Mouse (Mus musculus) layer of hippocampus, postnatal 10 days (tissue): ENCODE data around the gene Mrtfa. TPM values are rescaled to one million over a fixed set of nuclear protein-coding genes. Genes with fewer than 3 reads are reported as not detected.

Experiments used
- DNase-seq, 2 experiments: peaks; one replicate each; pipeline ENCODE4 v3.0.0; 2021; ENCODE audit warnings: low spot score in 2 of 2
- total RNA-seq, 2 experiments: library from RNA; stranded (reverse); gene quantifications; 2 replicates each; pipeline ENCODE4 v1.2.3; 2021

Mrtfa gene
- total RNA-seq, 2 experiments from 2014 or later, result 56.5 to 61.3 TPM

DNA sequence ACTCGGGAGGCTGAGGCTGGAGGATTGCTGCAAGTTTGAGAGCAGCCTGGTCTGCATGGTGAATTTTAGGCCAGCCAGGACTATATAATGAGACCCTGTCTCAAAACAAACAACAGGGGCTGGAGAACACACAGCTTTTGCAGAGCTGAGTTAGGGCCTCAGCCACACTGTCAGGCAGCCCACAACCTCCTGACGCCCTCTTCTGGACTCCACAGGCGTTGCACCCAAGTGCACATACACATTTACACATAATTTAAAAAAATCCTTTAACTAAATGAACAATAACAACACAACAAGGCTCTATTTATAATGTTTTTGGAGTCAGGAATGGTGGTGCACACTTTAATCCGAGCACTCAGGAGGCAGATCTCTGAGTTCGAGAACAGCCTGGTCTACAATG is 7.9 kb upstream of the Mrtfa start:
- no peak for DNase-seq

DNA sequence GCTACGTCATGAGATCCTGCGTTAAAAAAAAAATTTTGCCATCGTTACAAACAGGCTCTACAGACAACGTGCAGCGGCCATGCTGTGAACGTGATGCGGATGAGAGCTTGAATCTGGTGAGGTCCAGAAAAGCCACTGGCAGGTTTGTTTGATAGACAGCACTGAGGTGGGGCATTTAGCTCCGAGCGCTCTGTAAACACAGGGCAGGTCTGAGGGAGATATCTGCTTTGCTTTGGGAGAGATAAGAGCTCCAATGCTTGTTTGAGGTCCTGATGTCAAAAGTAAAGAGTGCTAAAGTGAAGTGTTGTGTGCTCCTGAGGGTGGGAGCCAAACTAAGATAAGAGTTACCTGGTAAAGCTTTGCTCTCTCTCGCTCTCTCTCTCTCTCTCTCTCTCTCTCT is 6.6 kb upstream of the Mrtfa start:
- DNase-seq, result no peak

DNA sequence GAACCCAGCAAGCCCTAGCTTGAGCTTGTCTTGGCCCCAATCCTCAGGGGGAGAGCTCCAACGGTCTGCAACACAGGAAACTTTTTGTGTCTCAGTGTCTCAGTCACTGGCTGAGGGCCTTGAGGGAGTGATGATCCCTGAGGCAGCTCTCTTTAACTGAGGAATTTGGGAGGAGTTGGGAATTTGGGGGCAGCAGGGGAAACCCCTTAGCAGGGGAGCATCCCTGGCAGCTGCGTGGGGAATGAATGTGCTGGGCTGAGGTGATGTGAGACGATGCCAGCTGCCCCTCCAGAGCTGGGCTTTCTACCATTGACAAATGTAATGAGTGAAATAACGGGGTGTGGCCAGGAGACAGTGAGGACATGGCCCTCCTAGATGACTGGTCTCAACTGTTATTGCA is 4.9 kb upstream of the Mrtfa start:
- no peak for DNase-seq

DNA sequence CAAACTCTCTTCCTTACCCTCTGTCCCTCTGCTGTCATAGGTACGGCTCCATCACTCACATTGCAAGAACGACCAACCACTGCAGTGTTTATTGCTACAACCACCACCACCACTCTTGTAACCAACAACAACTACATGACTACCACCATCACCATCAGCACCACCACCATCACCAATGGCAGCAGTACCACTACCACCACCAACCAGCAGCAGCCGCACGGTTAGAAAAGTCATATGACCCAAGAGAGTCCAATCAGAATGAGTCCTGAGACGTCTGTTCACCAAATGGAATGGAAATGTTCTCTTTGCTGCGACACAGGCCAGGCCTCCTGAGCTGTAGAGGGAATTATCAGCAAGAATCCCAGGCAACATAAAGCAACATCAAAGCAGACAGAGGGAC is 4.2 kb upstream of the Mrtfa start:
- DNase-seq, result no peak

DNA sequence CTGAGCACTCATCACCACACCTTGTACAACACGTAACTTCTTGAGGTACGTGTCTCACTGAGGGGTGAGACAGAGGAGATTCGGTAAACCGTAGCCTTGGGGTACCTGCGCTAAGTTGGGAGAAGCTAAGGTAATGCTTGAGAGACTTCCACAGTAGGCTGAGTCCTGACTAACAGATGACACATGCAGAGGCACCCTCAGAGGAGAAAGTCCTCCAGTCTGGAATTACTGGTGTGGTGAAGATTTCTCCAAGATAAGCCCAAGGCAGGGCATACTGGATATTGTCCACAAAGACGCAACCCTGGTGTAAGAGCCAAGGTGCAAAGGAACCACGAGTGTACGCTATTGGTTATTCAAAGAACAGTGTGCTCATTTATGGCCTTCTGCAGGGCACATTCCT is 2.3 kb upstream of the Mrtfa start:
- no peak for DNase-seq

DNA sequence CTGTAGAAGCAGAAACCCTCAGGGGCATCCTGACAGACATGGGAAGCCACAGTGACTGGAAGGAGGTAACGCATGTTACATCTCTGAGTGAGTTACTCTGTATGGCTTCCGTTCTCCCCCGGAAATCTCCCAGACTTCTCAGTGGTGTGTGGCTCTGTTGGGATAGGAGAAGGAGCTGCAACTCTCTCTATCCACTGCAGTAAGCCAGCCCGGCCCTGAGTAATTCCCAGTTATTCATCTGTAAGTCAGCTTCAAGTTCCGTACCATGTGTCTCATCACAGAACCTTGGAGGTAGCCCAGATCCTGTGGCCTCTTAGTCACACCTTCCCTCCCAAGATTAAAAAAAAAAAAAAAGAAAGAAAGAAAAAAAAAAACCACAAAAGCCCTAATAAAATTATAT is 1.8 kb upstream of the Mrtfa start:
- no peak for DNase-seq

DNA sequence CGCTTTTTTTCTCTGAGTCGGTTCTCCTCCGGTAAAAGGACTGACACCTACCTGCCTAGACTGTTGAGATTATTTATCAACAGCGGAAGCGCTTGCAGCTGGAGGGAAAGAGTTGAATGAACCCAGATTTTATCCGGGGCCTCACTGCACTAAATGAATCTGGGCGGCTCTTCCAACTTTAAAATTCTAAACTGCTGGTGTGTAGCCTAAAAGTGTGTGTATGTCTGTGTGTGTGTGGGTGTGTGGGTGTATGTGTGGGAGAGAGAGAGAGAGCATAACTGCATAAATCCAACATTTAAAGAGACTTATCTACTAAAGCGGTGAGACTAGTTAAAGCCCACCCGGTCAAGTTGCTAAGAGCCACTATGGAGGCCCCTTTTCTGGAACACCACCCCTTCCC is 746 bp upstream of the Mrtfa start:
- DNase-seq, result no peak

DNA sequence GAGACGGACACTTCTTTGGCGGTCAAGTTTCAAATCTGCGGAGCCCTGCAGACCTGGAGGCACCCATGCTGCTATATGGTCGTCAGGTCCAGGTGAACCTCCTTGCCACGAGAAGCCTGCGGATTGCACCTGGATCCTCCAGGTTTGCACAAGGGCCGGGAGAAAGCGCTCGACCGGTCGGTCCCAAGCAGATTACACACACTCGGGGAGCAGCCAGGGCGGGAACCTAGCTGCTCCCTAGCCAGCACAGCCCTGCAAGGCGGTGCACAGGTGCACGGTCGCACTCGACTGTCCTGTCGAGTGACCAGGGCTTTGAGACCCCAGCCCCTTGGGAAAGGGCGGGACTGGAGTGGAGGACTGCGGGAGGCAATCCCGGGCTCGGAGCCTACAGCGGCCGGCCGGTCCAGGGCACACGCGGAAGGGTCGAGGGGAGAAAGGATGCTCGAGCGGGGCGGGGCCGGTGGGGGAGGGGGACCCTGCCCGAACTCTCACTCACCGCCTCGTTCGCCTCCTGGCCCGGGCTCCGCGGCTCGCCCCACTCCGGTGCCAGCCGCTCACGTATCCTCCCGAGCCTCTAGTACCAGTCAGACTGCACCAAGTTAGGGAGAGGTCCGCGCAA is 437 bp downstream of the Mrtfa start:
- DNase-seq, result peak in 1 of 2 experiments; percentile 39

DNA sequence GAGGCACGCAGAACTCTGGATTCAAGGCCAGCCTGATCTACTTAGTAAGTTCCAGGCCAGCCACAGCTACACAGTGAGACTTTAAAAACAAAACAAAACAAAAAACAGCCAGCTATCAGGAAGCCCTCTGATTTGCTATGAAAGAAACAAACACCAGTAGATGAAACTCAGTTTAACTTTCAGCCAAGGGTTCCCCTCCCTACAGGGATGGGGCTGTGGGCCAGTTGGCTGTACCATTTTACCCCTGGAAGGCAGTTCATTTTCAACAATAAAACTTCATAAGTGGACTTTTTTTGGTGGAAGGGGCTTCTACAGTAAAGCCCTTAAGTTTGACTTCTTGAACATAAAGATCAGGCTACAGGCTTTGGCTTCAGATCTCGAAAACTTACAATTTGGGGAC is 1.5 kb downstream of the Mrtfa start:
- DNase-seq, result no peak

DNA sequence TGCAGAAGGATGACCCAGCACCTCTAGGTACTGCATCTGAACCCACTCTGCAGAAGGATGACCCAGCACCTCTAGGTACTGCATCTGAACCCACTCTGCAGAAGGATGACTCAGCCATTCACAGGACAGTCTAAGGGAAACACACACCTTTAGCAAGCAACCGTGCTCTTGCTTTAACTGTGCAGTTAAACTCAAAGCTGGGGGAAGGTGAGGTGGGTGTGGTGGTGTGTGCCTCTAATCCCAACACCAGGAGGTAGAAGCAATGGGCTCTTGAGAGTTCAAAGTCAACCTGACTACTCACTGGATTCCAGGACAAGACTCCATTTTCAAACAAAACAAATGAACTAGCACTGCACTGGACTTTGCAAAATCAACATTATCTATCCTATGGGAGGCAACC is 5.6 kb downstream of the Mrtfa start:
- no peak for DNase-seq

DNA sequence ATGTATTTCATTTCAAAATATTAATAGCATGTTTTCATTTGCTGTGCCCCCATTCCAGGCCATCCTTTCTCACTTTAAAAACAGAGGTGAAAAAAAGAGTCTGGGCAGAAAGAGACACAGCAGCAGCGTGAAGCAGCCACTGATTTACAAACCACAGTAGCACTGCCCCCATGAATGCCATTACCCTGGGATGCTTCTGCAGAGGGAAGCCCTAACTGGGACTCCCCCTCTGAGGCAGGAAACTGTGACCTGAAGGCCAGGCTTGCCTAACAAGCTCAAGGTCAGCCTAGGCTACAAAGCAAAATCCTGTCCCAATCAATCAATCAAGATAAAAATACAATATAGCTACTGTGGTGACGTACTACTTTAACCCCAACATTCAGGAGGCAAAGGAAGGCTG is 9.3 kb downstream of the Mrtfa start:
- DNase-seq, result no peak

DNA sequence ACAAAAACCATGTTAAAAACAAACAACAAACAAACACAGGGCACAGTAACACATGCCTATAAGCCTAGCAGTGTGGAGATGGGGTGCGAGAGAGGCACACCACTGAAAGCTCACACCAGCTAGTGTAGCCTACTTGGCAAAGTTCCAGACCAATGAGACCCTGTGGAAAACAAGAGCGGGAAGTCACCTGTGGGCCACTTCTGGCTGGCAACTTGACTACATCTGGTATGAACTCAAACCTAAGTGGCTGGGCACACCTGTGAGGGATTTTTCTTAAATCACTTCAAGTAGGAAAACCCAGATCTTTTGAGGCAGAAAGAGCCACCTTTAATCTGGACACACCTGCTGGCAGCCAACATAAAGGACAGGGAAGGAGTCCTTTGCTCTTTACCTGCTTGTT is 11.0 kb downstream of the Mrtfa start:
- DNase-seq, result no peak

DNA sequence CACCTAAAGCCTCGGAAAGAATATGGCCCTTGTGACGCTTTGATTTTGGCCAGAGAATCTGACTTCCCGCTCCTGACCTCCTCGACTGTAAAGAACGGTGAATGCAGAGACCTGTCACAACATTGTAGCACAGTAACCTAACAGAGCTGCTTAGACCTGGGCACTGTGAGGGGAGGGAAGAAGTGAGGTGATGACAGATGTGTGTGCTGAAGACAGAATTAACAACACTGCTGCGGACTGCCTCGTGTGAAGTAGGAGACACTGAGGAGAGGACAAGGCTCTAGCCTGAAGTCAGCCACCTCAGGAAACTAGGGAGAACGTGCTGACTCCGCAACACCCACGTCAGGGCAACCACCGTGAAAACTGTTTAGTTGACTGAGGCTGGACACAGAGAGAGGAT is 11.9 kb downstream of the Mrtfa start:
- DNase-seq, result no peak

DNA sequence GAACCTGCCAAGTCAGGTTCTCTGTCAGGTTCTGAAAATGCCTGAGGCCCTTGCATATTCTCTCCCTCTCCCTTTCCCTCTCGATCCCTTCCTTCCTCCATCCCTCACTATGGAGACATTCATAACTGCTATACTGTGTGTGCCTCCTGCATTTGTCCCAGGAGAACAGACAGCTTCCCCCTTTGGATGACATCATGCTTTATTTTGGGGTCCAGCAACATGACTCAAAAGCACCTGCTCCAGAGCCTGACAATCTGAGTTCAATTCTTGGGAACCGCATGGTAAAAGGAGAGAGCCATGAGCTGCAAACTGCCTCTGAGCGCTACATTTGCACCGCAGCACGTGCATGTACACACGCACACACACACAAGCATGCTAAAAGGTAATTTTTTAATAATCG is 12.7 kb downstream of the Mrtfa start:
- no peak for DNase-seq

DNA sequence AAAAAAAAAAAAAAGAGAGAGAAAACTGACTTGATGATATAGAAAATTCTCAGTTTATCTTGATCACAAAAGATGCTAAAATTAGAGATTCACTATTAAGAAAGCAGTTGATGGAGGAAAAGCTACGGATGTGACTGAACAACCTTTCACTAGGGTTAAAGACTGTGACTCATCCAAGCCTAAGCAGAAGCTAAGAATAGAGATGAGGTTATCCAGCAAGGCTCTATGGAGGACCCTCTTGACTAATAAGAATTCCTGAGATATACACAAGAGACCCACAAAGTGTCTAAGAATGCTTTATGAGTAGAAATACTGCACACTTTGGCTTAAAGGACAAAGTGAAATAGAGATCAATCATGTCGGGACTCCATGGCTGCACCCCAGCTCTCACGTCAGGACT is 14.9 kb downstream of the Mrtfa start:
- DNase-seq, result no peak

DNA sequence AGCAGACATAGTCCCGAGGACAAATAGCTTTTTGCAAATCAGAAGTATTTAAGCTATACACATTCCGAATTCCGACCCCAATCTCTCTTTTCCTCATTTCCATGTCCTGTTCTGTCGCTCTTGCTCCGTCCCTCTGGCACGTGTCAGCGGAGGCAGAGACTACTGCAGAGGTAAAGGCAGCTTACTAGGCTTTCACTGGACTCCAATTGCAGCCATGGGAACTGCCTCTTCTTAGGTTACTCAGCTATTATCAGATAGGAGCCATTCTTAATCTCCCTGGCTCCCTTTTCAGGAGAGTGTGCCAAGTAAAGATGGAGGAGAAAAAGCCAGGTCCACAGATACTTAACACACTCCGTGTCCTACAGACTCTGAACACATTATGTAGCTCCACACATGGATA is 18.3 kb downstream of the Mrtfa start:
- DNase-seq, result no peak

DNA sequence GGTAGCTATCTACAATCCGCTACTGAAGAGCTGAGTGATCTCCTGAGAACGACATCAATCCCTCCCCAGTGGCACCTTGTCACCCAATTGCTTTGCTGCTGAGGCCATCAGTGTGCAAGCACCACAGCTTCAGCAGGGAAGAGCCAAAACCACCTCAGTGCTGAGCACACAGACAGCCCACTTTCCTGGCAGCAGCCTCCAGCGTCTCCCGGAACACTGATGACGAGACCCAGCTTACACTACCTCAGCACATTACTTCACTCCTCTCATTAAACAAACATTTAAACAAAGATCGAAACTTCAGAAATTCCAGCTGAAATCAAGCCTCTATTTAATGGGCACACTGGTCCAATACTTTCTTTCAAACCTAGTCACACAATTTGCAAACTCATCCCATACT is 21.8 kb downstream of the Mrtfa start:
- no peak for DNase-seq

DNA sequence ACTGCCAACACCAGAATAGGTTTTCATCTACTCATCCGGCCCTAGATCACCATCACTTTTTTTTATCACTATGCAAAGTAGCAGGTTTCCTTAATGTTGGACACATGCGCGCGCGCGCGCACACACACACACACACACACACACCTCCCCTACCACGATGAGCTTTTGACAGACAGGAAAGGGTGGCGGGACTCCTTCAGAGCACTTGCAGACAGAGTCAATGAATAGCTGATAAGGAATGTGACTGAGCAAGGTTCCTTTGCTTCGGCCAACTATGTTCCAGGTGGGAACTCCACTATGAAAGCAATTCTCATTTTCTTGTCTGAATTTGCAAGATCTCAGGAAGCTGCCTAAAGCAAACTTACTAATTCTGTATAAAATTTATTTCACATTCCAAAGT is 22.7 kb downstream of the Mrtfa start:
- no peak for DNase-seq

DNA sequence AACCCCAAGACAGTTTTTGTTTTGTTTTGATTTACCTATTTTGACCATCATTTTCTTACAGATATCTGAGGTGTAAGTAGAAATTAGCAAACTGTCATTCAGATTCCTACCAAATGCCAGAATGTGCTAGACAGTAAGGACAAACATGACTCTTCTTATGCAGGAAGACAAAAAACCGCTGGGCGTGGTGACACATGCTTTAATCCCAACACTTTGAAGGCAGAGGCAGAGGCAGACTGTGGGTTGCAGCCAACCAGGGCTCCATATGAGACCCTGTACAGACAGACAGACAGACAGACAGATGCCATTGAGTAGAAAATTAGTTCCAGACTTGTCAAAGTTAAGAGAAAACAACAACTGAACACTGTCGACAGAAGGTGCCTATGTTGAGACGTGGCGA is 24.3 kb downstream of the Mrtfa start:
- DNase-seq, result no peak

DNA sequence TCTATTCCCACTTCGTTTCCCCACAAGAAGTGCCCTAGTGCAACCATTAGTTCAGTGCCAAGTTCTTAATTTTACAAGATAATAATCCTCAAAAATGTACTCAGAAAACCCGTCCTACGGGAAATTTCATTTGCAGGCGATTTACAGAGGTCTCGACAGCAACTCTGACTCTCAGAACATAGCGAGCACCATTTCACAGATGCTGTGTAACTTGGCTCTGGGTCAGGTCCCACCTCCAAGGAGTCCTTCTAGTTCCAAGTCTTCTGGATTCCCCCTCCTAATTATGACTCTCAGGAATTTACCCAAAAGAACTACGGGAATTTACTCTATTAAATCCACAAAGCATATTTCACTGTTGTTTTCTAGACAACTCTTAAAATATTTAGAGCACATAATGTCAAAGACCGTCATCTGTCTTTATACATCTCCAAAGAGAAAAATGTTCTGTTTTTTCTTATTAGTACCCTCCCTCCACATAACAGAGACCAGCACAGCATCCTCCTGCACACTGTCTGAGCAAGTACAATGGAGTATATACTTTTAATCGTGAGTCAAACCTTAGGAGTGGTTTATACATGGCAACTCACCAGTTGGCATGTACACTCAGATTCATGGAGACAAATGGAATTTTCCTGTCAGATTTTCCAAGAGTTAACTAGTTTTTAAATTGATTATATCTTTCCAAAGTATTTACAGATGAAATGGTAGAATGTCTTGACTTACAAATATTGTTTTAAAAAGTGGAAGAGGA is 25.8 kb downstream of the Mrtfa start:
- DNase-seq, result no peak

DNA sequence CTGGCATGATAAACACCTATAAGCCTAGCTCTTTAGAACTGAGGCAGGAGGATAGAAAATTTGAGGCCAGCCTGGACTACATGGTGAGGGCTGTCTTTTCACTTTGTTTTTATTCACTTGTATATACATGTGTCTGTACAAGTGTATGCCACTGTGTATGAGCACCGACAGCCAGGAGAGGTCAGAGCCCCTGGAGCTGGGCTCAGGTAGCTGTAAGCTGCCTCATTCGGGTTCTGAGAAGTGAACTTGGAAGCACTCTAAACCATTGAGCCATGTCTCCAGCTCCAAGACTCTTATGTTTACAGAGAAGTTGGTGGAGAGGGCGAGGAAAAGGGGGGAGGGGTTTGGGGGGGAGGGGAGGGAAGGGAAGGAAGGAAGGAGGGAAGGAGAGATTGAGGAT is 29.0 kb downstream of the Mrtfa start:
- no peak for DNase-seq

DNA sequence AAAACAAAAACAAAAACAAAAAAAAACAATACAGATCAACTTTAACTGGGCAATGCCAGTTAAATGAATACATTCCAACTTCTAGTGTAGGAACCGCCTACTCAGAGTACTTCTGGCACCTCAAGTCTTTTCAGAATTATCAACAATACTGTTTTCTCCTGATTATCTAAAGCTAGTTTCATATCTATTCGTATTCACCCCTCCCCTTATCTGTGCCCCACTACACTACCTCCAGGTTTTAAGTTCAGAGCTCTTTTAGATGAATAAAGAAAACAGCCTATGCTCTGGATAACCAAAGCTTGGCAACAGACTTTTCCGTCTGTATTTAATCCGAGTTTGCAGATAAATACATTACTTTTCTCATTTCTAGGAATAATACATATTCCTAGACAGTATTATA is 29.9 kb downstream of the Mrtfa start:
- no peak for DNase-seq

DNA sequence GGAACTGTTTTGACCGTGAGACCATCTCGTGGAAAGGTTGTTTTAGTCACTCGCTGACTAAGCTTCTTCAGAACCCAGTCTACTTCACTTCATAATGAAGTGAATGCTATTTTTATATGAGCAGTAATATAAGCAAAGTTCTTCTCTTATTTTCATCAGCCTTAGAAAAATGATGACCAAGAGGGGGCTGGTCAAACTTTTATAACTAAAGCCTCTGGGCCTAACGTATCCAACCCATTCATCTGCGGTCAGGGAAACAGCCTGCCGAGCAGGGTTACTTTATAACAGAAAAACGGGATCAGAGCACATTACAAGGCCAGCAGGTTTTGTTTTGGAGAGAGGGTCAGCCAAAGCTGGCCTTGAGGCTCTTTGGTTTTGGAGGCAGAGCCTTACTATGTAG is 31.3 kb downstream of the Mrtfa start:
- no peak for DNase-seq
